Comparison of ENCODE assay signal across 7 mouse cellular contexts in the genomic region with DNA sequence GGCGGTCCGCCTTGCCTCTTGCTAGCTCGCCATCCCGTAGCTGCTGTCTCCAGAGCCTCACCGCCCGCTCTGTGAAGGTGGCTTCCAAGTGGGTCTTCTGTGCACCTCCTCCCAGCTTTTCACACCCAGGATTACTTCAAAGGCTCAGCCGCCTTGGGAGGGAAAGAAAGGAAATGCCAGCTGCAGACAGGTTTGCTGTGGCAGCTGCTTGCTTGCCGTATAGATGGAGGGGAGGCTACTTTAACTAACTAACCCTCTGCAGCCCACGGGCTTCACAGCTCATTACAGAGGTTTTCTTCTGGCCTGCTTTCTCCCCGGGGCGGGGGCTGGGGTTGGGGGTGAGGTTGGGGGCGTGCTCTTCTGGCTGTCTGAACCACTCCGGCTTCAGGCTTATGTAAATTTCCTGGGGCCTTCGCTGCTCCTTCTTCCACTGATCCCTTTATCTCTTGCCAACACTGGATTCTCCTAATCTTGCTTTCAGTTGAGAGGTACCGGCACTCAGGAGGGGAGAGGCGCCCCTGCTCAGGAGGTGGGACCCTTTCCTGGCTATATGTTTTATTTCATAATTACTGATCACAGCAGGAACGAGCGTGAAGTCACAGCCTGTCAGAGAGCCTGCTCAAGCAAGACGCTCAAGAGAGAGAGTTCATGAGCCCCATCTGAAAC.
DNase-seq lines count a peak whose midpoint lies in the region; ATAC-seq and TF ChIP-seq lines count a peak whose summit lies in the region.

No protein-coding gene starts in this region.

- ATAC-seq in forebrain, embryonic 11.5 days (replicated peaks; ENCODE audit: low FRiP score), result peak; percentile 88
- peak; percentile 84 for ATAC-seq in intestine, embryonic 15.5 days
- peak; percentile 47 for ATAC-seq in liver, embryonic 16.5 days (ENCODE audit: low read depth)

- TF ChIP-seq CTCF in E14TG2a.4 (conservative IDR thresholded peaks at IDR 0.05; ENCODE audit: low read length), result no peak
- no peak for TF ChIP-seq CTCF in olfactory bulb, adult 2 months (IDR thresholded peaks at IDR 0.05; ENCODE audit: insufficient read depth, low read depth, low read length)

- H3K9me3 ChIP-seq in E14TG2a.4 (ENCODE audit: low read length), result peaks cover 24% of the 10 kb centered on the region
- H3K9me3 ChIP-seq in forebrain, embryonic 11.5 days (ENCODE audit: control insufficient read depth, low read length), result no peaks in the 10 kb centered on the region; the same call in 1 of the 2 replicates
- H3K9me3 ChIP-seq in intestine, embryonic 15.5 days, result no peaks in the 10 kb centered on the region
- no peaks in the 10 kb centered on the region for H3K9me3 ChIP-seq in liver, embryonic 16.5 days (replicated peaks; ENCODE audit: control insufficient read depth, low read length)

- H3K27me3 ChIP-seq in E14TG2a.4 (ENCODE audit: insufficient read depth, low read length), result peaks cover 10% of the 10 kb centered on the region
- H3K27me3 ChIP-seq in forebrain, embryonic 11.5 days (ENCODE audit: control insufficient read depth, insufficient read depth, low read length), result no peaks in the 10 kb centered on the region
- no peaks in the 10 kb centered on the region for H3K27me3 ChIP-seq in intestine, embryonic 15.5 days (replicated peaks)
- H3K27me3 ChIP-seq in liver, embryonic 16.5 days (ENCODE audit: control insufficient read depth, insufficient read depth, low read depth, low read length), result no peaks in the 10 kb centered on the region

- no peak for TF ChIP-seq POLR2A in olfactory bulb, adult 2 months (IDR thresholded peaks at IDR 0.05; ENCODE audit: insufficient read depth, low read depth, low read length)

- WGBS in forebrain, embryonic 11.5 days, result under 1% methylated on average over 19 of the region's 19 CpGs
- WGBS in intestine, embryonic 15.5 days, result 3% methylated on average over 19 of the region's 19 CpGs
- WGBS in liver, embryonic 16.5 days (ENCODE audit: insufficient replicate concordance), result 10% methylated on average over 19 of the region's 19 CpGs
- WGBS in olfactory bulb, adult 2 months, result 18% methylated on average over 19 of the region's 19 CpGs

- H3K4me1 ChIP-seq in E14TG2a.4 (replicated peaks; ENCODE audit: low read depth, low read length), result peaks cover 17% of the 10 kb centered on the region
- peaks cover 2% of the 10 kb centered on the region; the same call in 1 of the 2 replicates for H3K4me1 ChIP-seq in forebrain, embryonic 11.5 days (replicated peaks; ENCODE audit: control insufficient read depth, insufficient read depth, low read length)
- peaks cover 9% of the 10 kb centered on the region; the same call in 1 of the 2 replicates for H3K4me1 ChIP-seq in intestine, embryonic 15.5 days (replicated peaks)
- peaks cover 7% of the 10 kb centered on the region for H3K4me1 ChIP-seq in liver, embryonic 16.5 days (ENCODE audit: control insufficient read depth, low read depth, low read length)
- peaks cover 14% of the 10 kb centered on the region for H3K4me1 ChIP-seq in olfactory bulb, adult 2 months (ENCODE audit: control insufficient read depth, insufficient read depth, low read length)

- H3K36me3 ChIP-seq in E14TG2a.4 (ENCODE audit: insufficient read depth, low read length), result no peaks in the 10 kb centered on the region
- no peaks in the 10 kb centered on the region for H3K36me3 ChIP-seq in forebrain, embryonic 11.5 days (ENCODE audit: control insufficient read depth, insufficient read depth, low read length)
- no peaks in the 10 kb centered on the region for H3K36me3 ChIP-seq in intestine, embryonic 15.5 days
- no peaks in the 10 kb centered on the region for H3K36me3 ChIP-seq in liver, embryonic 16.5 days (ENCODE audit: control insufficient read depth, insufficient read depth)

- peak overlapping the region; percentile 39 for H3K4me2 ChIP-seq in forebrain, embryonic 11.5 days (ENCODE audit: low read depth, low read length, severe bottlenecking)
- peak overlapping the region; percentile 74 for H3K4me2 ChIP-seq in intestine, embryonic 15.5 days (replicated peaks)
- H3K4me2 ChIP-seq in liver, embryonic 16.5 days (ENCODE audit: low read depth, low read length), result peak overlapping the region; percentile 54

- peak overlapping the region; percentile 32 for H3K27ac ChIP-seq in forebrain, embryonic 11.5 days (ENCODE audit: low read depth, low read length)
- no peak overlapping the region for H3K27ac ChIP-seq in intestine, embryonic 15.5 days
- H3K27ac ChIP-seq in liver, embryonic 16.5 days (ENCODE audit: low read length), result no peak overlapping the region
- peak overlapping the region; percentile 51; the same call in 1 of the 2 replicates for H3K27ac ChIP-seq in olfactory bulb, adult 2 months (ENCODE audit: insufficient read depth, low read depth, low read length)

- peak overlapping the region; percentile 14; the same call in 1 of the 2 replicates for H3K9ac ChIP-seq in forebrain, embryonic 11.5 days (ENCODE audit: low read length)
- H3K9ac ChIP-seq in intestine, embryonic 15.5 days, result peak overlapping the region; percentile 18
- H3K9ac ChIP-seq in liver, embryonic 16.5 days (ENCODE audit: low read depth, low read length), result 0 out of 2 replicates have a peak overlapping the region, but pooled peaks have one; percentile 14

- peak overlapping the region; percentile 51 for H3K4me3 ChIP-seq in E14TG2a.4 (replicated peaks; ENCODE audit: low read length)
- H3K4me3 ChIP-seq in forebrain, embryonic 11.5 days (ENCODE audit: low read depth, low read length), result peak overlapping the region; percentile 19; the same call in 1 of the 2 replicates
- peak overlapping the region; percentile 32 for H3K4me3 ChIP-seq in intestine, embryonic 15.5 days (replicated peaks)
- peak overlapping the region; percentile 31 for H3K4me3 ChIP-seq in liver, embryonic 16.5 days (ENCODE audit: low read depth, low read length)
- no peak overlapping the region for H3K4me3 ChIP-seq in olfactory bulb, adult 2 months (ENCODE audit: insufficient read depth, low read depth, low read length)

- peak; percentile 22 for DNase-seq in Muller cell, postnatal 12 days (ENCODE audit: inconsistent ontology term)
- peak; percentile 80 for DNase-seq in forebrain, embryonic 11.5 days (ENCODE audit: low spot score)
- DNase-seq in layer of hippocampus, adult 11-12 months (ENCODE audit: low spot score), result no peak

Comparison
In these comparisons a context has a peak if more than half of its experiments do, and no peak if none do; other contexts are left out.
1. H3K27ac ChIP-seq: peak in forebrain, embryonic 11.5 days (single experiment) and olfactory bulb, adult 2 months (single experiment); none in intestine, embryonic 15.5 days (single experiment) and liver, embryonic 16.5 days (single experiment).
2. Peak in every context shown above with its lines, with median percentiles within 50 percentile points of each other: ATAC-seq, H3K4me2 ChIP-seq and H3K9ac ChIP-seq.